Mouse (Mus musculus) liver, postnatal 0 days (tissue): ENCODE results near the gene Dab1. TPM values are rescaled to one million over a fixed set of nuclear protein-coding genes. Genes with fewer than 3 reads are reported as not detected.

ENCODE experiments used
- ATAC-seq: fragments of 200-750 bp; cut with Nextera tagmentation; 2 replicates; pipeline ENCODE4 v1.8.0; 2017; ENCODE audit warnings: mild to moderate bottlenecking, moderate library complexity
- DNase-seq: peaks from one replicate; pipeline ENCODE4 v3.0.0-alpha.2; 2016
- H3K27ac ChIP-seq: fragments of 300-500 bp; sonication (generic); 2 replicates; pipeline ENCODE4 v1.5.1; 2014; ENCODE audit warnings: antibody characterized with exemption, moderate library complexity, mild to moderate bottlenecking, low read depth
- H3K27me3 ChIP-seq: fragments of 300-500 bp; sonication (generic); 2 replicates; pipeline ENCODE4 v1.6.1; 2014; ENCODE audit warnings: low read length, control low read depth, mixed read lengths; ENCODE audit not compliant: insufficient read depth
- H3K36me3 ChIP-seq: fragments of 300-500 bp; sonication (generic); replicated peaks from 2 replicates; pipeline ENCODE4 v1.6.1; 2014; ENCODE audit warnings: mild to moderate bottlenecking, control low read depth, low read length, moderate library complexity, mixed read lengths; ENCODE audit not compliant: insufficient read depth
- H3K4me1 ChIP-seq: fragments of 300-500 bp; sonication (generic); 2 replicates; pipeline ENCODE4 v1.6.1; 2014; ENCODE audit warnings: antibody characterized with exemption, mild to moderate bottlenecking, control low read depth; ENCODE audit not compliant: insufficient read depth
- H3K4me2 ChIP-seq: fragments of 300-500 bp; sonication (generic); 2 replicates; pipeline ENCODE4 v1.6.1; 2014; ENCODE audit warnings: low read depth, mild to moderate bottlenecking, low read length, moderate library complexity, mixed read lengths
- H3K4me3 ChIP-seq: fragments of 300-500 bp; sonication (generic); 2 replicates; pipeline ENCODE4 v1.5.1; 2014; ENCODE audit warnings: low read depth, low read length
- H3K9ac ChIP-seq: fragments of 300-500 bp; sonication (generic); replicated peaks from 2 replicates; pipeline ENCODE4 v1.6.1; 2014; ENCODE audit warnings: mild to moderate bottlenecking, moderate library complexity
- H3K9me3 ChIP-seq: fragments of 300-500 bp; sonication (generic); 2 replicates; pipeline ENCODE4 v1.6.1; 2016; ENCODE audit warnings: mild to moderate bottlenecking, control low read depth, low read length, mixed read lengths
- CTCF ChIP-seq: sonication (generic); IDR thresholded peaks from 2 replicates; pipeline ENCODE4 v1.5.1; 2016; ENCODE audit warnings: antibody characterized with exemption, low read depth
- EP300 ChIP-seq: IDR thresholded peaks from 2 replicates; pipeline ENCODE4 v1.6.1; 2016; ENCODE audit warnings: antibody characterized with exemption, low read depth, mild to moderate bottlenecking
- WGBS: fragments of 180-500 bp; shearing (Covaris S2); extraction: QIAGEN DNeasy Blood & Tissue Kit; methylation state at CpG from one replicate; pipeline ENCODE4 v1.1.7; 2014; ENCODE audit not compliant: insufficient replicate concordance; 5-methylcytosine and 5-hydroxymethylcytosine counted together
- polyA plus RNA-seq: library from polyadenylated mRNA; unstranded; fragments of >200 nt; fragmentation: Nextera tagmentation; extraction: Ambion mirVana; gene quantifications from 2 replicates; pipeline ENCODE4 v1.2.1, GENCODE M21; 2015

Dab1 gene
- polyA plus RNA-seq, 1 experiment from 2014 or later = 1.1 TPM

- Histone ChIP-seq H3K9me3 (no peaks in the 10 kb centered on the region), H3K27ac (no peak overlapping the region), H3K9ac (no peak overlapping the region), H3K4me1 (no peaks in the 10 kb centered on the region), H3K27me3 (no peaks in the 10 kb centered on the region), H3K36me3 (no peaks in the 10 kb centered on the region), H3K4me2 (no peak overlapping the region), H3K4me3 (no peak overlapping the region)
- TF ChIP-seq EP300 = no peak
- no peak for TF ChIP-seq CTCF
- DNase-seq (no peak), ATAC-seq (no peak)
- WGBS = 67% methylated on average over 9 of the region's 9 CpGs
Observed at GRCm38 (mm10) chr4:103580021-103580420, 39.1 kb upstream of the Dab1 start.

DNA sequence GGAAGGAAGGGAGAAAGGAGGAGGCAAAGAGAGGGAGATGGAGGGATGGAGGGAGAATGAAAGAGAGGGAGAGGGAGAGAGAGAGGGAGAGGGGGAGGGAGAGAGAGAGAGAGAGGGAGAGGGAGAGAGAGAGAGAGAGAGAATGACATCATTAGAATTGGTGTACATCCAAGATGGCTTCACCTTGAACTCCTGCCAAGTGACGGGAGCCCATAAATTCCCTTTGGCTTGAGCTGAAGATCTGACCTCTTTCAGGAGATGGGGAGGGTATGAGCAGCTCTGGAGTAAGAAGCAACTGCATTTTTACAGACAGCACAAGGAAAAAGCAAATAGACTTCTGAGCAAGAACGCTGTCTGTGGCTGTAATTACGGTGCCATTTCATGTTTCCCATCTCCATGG lies 4.1 kb upstream of the Dab1 start:
- H3K4me3 ChIP-seq = no peak overlapping the region
- H3K9me3 ChIP-seq = no peaks in the 10 kb centered on the region
- no peak overlapping the region for H3K4me2 ChIP-seq
- H3K36me3 ChIP-seq = no peaks in the 10 kb centered on the region
- TF ChIP-seq CTCF (no peak), EP300 (no peak)
- H3K4me1 ChIP-seq = no peaks in the 10 kb centered on the region
- H3K27ac ChIP-seq = no peak overlapping the region
- ATAC-seq = no peak
- 68% methylated on average over 3 of the region's 3 CpGs for whole genome bisulfite sequencing
- H3K27me3 ChIP-seq = peaks cover 10% of the 10 kb centered on the region
- DNase-seq = no peak
- no peak overlapping the region for H3K9ac ChIP-seq

DNA sequence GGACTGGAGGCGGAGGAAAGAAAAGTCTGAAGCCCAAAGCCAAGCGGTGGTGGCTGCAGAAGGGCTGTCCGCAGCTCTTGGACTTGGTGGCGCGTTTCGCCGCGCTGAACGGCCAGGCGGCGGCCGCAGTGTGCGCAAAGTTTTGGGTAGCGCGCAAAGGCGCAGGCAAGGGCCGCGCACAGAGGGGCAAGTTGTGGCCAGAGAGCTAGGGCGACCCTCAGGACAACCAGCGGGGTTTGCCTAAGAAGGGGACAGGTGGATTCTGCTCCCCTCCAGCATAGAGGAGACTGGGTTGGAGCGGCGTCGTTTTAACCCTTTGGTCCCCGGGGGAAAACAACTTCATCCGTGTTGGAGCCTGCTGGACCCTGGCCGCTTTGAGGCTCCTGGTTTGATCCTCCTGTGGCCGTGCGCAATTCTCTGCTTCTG lies 800 bp downstream of the Dab1 start:
- H3K27me3 ChIP-seq = peaks cover 25% of the 10 kb centered on the region
- H3K9ac ChIP-seq = no peak overlapping the region
- H3K4me2 ChIP-seq = no peak overlapping the region
- no peak for TF ChIP-seq CTCF
- no peak for TF ChIP-seq EP300
- DNase-seq (no peak), ATAC-seq (no peak)
- H3K4me1 ChIP-seq = no peaks in the 10 kb centered on the region
- H3K36me3 ChIP-seq = no peaks in the 10 kb centered on the region
- H3K9me3 ChIP-seq = no peaks in the 10 kb centered on the region
- WGBS = under 1% methylated on average over 28 of the region's 28 CpGs
- no peak overlapping the region for H3K4me3 ChIP-seq
- H3K27ac ChIP-seq = no peak overlapping the region

- no peak for ATAC-seq
- no peak overlapping the region for H3K4me2 ChIP-seq
- DNase-seq = no peak
Observed at GRCm38 (mm10) chr4:103620590-103621155, 1.5 kb downstream of the Dab1 start.

DNA sequence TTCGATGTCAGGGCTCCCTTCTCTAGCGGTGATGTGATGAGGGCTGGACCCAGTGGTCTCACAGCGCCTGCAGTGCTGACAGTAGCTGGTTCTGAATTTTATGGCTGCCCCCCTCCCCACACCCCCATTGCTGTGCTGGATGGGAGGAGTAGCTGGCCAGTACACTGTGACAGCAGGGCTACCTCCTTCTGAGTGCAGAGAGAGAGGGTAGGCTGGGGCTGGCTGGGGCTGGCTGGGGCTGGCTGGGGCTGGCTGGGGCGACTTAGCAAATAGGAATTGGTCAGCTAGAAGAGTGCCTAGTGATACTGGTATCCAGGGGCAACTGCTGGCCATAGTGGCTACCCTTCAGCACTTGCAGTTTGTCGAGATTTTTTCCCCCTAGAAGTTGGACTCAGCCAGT lies 2.4 kb downstream of the Dab1 start:
- DNase-seq (no peak), ATAC-seq (no peak)
- 31% methylated on average over 5 of the region's 5 CpGs for WGBS
- Histone ChIP-seq H3K4me1 (no peaks in the 10 kb centered on the region), H3K27me3 (peaks cover 25% of the 10 kb centered on the region), H3K4me3 (no peak overlapping the region), H3K4me2 (no peak overlapping the region), H3K36me3 (no peaks in the 10 kb centered on the region), H3K27ac (no peak overlapping the region), H3K9ac (no peak overlapping the region), H3K9me3 (no peaks in the 10 kb centered on the region)
- no peak for TF ChIP-seq CTCF
- no peak for TF ChIP-seq EP300

More at GRCm38 (mm10) chr4:103620590-103621155, 1.5 kb downstream of the Dab1 start:
- no peak for TF ChIP-seq CTCF
- no peak for TF ChIP-seq EP300
- Histone ChIP-seq H3K4me1 (no peaks in the 10 kb centered on the region), H3K27me3 (peaks cover 25% of the 10 kb centered on the region), H3K9ac (no peak overlapping the region), H3K9me3 (no peaks in the 10 kb centered on the region), H3K36me3 (no peaks in the 10 kb centered on the region), H3K4me3 (no peak overlapping the region), H3K27ac (no peak overlapping the region)
- WGBS = 18% methylated on average over 18 of the region's 18 CpGs

GRCm38 (mm10) chr4:103630177-103630576 lies 11.0 kb downstream of the Dab1 start:
- no peak for TF ChIP-seq EP300
- no peak for TF ChIP-seq CTCF
- Histone ChIP-seq H3K9me3 (no peaks in the 10 kb centered on the region), H3K4me1 (no peaks in the 10 kb centered on the region), H3K27ac (no peak overlapping the region), H3K36me3 (no peaks in the 10 kb centered on the region), H3K4me3 (no peak overlapping the region), H3K4me2 (no peak overlapping the region), H3K27me3 (no peaks in the 10 kb centered on the region), H3K9ac (no peak overlapping the region)
- DNase-seq (no peak), ATAC-seq (no peak)
- 52% methylated on average over 4 of the region's 4 CpGs for WGBS
